Mouse (Mus musculus) left cerebral cortex, adult 18-20 months (tissue): ENCODE results near the gene Ctdspl. TPM values are rescaled to one million over a fixed set of nuclear protein-coding genes. Genes with fewer than 3 reads are reported as not detected.

Source experiments
- DNase-seq, 2 experiments: peaks; one replicate each; pipeline ENCODE4 v3.0.0; 2021 to 2022; ENCODE audit warnings: low spot score in 2 of 2, mixed read lengths in 1 of 2
- total RNA-seq, 2 experiments: library from RNA; stranded (reverse); gene quantifications; 2 replicates each; pipeline ENCODE4 v1.2.3; 2021

Ctdspl gene
- total RNA-seq, 2 experiments from 2014 or later: 34.4 to 35.5 TPM

DNA sequence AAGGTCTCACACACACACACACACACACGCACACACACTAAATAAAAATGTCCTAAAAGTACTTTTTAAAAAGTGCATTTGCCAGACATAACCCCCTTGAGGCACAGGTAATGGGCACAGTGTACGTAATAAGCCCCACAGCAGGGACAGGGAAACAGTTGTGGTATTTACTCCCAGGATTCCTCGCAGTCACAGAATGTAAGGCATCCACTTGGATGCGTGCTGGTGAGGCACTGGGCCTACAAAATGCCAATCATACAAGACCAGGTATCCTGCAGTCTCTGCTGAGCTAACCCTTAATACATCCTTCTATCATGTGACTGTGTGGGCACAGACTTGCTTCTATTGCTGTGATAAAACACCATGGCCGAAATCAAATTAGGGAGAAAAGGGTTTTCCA lies 22.2 kb downstream of the Ctdspl start:
- DNase-seq: no peak

DNA sequence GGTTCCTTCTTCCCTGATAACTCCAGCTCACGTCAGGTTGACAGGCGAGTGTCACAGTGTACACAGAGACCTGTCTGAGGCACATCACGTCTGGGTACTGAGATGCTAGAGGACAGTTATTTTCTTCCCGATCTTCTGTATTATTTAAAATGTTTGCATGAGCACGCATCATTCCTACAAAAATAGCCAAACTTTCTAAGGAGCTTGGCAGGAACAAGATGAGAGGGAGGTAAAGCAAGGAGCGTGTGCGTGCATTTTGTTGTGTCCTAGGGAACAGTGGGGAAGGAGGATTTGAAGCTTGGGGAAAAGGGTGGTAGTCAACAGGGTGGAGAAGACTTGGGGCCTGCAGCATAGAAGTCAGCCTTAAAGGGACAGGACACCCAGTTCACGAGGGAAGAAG lies 22.9 kb downstream of the Ctdspl start:
- DNase-seq: no peak

DNA sequence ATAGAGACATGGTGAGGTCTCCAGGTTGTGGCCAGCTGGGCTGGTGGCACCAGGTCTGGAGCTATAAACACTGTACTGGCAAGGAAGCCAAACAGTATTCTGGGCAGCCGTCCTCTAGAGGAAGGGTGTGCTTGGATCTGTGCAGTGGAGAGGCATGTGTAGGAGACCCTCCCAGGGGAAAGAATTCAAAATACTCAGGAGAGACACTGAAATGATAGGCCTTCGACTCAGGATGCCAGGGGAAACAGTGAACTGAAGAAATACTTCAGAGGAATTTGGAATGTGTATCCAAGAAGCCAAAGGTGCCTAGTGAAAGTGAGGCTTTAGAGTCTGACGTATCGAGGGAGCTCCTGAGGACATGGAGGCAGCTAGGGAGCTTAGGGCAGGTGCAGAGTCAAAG lies 23.4 kb downstream of the Ctdspl start:
- DNase-seq: no peak

DNA sequence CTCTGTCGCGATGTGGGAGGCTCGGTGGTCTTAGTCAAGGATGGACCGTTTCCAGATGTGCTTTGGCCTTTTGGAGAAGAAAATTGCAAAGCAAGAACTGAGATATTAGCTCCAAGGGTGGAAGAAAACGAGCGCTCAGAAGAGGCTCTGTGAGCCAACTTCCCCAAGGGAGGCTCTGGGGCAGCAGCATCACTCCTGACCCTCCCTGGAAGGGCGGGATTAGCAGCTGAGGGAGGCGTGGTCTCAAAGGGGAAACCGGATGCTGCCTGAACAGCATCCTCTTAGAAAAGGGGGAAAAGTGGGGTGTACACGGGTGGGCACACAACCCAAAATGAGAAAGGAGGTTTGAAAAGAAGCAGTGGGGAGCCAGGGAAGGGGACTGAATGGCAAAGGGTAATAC lies 23.8 kb downstream of the Ctdspl start:
- DNase-seq: no peak

DNA sequence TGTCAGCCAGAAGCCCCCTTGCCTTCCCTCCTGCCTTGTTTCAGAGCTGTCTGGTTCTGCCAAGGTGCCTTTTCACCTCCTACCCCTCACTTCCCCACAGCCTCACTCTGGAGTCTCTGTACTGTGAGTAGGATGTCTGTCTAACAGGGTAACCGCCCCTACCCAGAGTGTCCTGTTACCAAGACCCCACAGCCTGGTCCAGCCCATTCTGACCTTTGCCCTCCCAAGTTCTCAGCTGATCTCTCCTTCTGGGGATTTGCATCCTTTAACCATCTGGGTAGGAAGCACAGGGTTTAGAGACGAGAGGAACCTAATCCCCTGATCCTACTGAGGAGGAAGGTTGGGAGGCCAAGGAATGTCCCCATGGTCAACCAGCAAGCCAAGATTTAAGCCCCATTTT lies 24.5 kb downstream of the Ctdspl start:
- DNase-seq: no peak

DNA sequence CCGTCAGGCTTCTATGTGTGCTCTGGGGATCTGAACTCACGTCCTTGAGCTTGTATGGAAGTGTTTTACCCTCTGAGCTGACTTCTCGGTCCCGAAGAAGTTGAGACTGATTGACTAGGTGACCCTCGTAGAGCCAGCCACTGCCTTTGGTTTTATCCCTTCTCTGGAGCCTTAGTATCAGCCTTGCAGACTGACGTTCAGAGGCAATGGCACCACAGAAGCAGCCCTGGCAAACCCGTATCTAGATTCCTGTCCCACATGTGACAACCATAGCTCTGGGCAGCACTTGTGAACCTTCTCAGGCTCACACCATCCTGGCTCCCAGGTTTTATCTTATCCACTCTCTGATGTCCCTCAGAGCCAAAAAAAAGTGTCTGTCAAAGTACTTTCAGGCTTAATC lies 25.1 kb downstream of the Ctdspl start:
- no peak for DNase-seq

DNA sequence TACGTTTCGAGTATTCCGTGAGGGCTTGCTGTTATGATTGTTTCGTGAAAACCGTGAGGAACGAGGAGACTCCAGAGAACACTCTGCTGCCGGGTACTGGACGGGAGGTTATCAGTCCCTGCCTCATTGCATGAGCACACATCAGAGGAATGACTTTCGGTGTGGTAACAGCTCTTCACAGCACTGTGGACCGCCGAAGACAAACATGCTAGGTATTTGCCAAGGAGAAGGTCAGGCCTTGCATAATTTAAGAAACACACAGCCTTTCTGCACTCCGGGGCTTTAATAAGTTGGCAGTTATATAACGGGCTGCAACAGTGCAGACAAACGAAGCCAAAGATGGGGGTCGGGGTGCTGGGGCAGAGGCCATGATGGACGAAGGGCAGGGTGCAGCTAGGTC lies 25.9 kb downstream of the Ctdspl start:
- no peak for DNase-seq

DNA sequence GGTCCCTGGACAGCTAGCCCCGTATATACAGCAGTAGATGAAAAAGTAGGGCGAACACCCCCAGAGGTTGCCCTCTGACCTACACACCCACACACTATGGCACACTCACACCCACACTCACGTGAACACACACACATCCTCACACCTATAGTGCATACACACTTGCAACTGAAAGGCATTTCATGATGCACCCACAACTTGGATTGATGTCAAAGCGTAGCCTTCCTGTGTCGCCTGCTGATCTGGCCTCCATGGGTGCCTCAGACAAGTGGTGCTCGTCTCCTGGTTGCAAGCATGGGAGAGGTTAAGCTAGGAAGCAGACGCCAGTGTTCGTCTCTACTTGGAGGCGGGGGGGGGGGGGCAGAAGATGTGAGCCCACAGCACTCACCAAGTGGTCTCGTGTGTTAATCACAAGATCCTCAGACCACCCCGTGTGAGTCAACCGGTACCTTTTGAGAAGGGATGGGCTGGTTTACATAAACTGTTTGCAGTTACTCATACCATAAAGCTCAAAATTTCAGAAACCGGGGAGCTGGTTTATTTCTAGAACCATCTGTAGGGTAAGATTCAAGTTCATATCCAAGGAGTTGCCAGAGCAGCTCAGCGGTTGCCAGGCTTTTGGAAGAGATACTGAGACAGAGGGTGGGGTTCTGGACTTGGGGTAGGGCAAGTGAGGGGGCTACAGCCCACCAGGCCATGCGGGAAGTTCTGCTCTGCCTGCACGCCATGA lies 27.4 kb downstream of the Ctdspl start:
- DNase-seq: peak in 1 of 2 experiments; percentile 49

DNA sequence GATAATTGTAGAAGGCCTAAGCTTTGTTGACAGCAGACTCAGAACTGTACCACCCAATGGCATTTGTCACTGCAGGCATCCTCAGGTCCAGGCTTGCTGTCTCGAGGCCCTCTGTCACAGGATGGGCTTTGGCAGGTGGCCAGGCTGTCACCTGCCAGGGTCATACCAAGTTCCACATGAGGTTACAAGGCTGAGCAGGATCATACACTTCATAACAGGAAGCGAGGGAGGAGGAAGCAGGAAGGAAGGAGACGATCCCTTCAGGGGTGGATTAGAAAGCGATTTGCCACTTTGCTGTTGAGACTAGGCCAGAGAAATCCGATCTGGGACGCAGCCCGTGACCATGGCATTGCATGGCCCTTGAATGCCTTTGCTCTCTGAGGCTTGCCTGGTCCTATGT lies 32.5 kb downstream of the Ctdspl start:
- DNase-seq: no peak

DNA sequence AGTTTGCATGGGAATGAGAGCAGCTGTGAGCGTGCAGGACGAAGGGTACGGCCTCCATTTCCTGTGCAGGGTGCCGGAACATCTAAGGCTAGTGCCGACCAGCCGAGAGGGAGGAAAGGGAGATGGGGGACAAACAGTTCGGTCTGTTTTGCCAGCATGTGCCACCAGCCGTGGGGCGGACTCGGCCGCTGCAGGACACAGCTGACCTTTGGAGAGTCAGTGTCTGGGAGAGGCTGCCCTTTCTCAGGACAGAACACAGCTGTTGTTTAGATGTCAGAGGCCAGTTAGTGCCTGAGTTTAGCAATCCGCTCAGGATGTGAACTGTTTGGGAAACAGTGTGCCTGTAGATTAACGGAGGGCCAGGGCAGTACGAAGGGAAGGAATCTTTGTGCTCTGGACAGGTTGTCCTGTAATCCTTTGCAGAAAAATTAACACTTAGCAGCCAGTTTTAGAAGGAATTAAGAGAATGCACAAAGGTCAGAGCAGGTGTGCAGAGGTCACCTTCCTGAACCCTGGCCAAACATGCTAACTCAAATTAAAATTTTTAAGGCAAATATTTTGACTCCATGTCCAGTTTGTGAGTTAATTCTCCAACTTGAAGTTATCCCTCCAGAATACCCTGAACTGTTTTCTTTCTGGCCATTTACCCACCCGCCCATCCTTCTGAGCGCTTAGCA lies 34.3 kb downstream of the Ctdspl start:
- DNase-seq: no peak

DNA sequence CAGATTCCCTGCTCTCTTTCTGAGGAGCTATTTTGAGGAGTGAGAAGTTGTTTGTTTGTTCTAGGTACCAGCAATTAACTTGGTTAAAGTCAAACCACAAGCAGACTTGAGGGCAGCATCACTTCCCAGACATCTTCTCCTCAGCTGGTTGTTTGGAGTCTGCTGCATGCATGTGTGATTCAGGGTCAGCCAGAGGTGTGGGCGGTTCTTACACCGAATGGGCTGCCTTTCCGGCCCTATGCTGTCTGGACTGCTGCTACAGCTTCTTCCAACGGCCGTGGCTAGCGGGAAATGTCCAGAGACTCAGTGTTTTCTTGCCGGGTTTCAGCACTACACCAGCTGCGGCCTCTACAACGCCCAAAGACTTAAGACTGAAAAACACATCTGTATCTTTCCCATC lies 36.9 kb downstream of the Ctdspl start:
- DNase-seq: no peak

DNA sequence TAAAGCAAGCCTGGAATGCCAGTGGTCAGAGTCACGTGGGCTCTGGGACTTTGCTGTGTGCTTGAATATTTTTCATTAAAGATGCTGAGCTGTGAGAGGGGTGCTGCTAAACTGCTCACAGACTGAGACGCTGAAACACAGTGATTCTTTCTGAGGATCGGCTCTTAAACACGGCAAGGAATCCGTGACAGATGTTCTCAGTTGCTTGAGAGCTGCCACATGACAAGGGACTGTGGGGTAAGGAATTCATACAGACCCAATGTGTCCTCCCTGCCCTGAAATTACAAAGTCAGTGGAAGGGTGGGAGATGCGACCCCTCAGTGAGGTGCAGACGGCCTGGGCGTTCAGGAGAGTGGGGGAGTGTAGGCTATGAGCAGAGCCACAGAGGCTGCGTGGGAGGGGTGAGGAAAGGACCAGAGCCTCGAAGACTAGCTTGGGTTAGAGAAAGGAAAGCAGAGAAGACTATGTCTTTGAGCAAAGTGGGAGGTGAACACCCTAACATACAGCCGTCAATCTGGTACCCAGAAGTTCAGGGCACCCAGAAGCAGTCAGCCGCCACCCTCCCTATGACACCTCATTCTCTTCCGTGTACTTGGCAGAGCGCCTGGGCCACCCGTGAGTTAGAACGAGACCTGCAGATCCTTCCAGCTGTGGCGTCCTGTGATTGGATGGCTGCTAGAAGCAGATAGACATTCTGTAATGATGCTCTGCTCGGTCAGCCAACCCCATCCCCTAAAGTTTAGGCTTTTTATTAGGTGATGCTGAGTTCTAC lies 38.2 kb downstream of the Ctdspl start:
- no peak for DNase-seq

DNA sequence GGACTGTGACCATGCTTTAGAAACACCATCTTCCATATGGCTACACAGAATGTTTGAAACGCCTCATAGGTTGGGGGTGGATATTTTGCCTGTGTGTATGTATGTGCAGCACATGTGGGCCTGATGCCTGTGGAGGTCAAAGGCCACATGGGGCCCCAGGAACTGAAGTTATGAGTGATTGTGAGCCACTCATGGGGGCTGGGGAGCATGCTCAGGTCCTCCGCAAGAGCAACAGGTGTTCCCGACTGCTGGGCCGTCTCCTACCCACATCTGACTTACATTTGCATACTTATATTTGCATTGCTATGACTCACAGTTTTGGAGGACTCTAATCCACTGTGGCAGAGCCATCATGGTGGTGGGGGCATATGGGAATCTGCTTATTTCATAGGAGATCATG lies 43.6 kb downstream of the Ctdspl start:
- DNase-seq: no peak

DNA sequence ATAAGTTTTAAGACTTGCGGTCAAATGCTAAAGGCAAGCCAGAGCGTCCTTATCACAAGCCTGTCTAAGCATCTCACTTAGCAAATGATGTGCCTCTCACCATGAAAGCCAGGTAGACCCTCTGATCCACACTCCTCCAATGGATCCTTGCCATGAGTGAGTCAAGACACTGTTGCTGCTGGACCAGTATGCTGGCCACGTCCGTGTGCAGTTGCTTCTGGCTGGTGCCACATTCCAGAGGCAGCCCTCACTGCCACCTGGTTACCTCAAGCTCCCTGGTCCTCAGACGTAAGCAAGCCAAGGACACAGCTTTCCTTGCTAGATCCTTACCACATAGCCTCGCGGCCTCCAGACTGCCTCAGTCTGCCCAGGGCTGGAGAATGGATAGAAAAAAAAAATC lies 46.8 kb downstream of the Ctdspl start:
- DNase-seq: no peak

DNA sequence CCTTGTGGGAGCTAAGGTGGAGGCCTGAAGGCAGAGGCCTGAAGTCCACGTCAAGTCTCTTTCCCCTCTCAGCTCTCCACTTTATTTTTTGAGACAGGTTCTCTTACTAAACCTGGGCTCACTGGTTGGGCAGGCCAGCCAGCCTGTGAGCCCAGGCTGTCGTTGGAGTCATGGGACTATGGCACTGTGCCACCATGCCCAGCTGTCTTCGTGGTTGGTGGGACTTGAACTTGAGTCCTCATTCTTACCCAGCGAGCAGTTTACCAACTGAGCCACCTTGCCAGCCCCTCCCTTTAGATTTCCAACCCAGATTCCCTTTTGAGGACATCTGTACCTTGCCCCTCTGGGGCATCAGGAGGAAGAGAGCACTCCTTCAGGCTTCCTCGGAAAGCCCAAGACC lies 47.3 kb downstream of the Ctdspl start:
- DNase-seq: no peak

DNA sequence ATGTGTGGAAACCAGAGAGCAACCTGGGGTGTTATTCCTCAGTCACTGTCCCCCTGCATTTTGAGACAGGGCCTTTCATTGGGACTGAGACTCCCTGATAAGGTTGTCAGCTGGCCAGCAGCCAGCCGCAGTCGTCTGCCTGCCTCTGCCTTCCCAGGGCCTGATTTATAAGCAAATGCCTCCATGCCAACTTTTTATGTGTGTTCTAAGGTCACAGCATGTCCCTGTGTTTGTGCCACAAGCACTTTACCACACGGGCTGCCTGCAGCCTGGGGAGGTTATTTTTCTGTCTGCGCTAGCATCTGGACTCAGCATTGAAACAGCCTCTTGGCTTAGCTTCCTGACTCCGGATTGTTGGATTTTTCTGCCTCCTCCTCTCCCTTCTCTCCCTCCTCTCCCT lies 47.9 kb downstream of the Ctdspl start:
- DNase-seq: no peak

DNA sequence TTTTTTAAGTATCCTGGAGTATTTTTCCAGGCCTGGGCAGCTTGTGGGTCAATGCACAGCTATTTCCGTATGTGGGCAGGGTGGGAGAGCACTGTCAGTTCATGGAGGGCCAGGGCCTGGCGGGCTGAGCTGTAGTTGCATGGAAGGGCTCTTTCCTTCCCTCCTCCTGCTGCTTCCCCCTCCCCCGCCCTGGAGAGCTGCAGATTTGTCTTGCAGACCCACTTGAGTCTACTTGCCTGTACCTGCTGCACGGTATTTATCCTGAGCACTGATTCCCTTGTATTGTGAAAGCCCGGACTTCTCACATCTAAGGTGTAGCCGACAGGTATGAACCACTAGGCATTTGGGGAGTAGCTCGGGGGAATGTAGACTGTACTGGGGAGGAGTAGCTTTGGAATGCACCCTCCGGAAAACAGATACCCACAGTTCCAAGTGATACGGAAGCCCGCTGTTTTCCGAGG lies 49.0 kb downstream of the Ctdspl start:
- DNase-seq: no peak

DNA sequence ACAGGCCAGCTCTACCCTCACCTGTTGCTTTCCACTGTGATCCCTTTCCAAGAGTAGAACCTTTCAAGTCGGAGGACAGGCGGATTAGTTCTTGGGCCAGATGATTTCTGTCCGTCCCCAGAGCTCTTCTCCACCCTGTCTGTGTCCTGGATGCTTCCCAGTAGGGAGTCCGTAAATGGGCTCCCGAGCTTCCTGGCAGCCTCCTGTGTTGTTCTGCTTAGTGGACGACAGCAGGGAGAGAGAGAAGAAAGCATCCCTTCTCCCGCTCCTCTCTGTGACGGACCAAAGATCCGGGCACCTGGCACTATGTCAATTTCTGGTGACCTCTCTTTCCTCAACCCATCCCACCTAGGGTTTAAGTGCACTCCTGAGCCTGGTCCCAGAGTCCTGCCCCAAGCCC lies 49.5 kb downstream of the Ctdspl start:
- DNase-seq: no peak

DNA sequence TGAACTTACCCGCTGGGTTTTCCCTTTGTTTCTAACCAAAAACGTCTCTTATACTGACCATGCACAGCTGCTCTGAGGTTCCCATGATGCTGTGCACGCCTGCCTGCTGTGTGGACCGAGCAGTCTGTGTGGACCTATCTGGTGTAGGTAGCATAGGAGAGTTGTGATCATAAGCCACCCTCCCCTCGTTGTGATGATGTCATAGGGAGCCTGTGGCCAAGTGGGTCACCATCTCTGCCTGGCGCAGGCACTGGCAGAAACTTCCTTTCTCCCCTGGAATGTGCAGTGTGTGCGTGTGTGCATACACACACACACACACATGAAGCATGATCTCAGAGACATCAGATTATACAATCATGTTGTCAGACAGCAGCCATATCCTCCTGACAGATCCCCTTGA lies 50.3 kb downstream of the Ctdspl start:
- no peak for DNase-seq

DNA sequence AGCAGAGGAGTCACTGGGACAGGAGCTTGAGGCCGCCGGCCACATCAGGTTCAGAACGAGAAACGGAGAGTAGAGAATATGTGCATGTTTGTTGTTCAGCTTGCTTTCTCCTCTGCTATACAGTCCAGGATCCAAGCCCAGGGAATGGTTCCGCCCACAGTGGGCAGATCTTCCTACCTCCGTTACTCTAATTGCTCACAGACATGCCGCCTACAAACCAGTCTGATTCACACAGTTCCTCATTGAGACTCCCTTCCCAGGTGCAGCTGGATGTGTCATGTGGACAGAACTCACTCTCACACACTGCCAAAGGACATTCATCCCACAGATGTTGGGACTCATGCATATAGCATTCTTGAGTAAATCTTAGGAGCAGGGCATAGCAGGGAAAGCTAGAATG lies 51.2 kb downstream of the Ctdspl start:
- DNase-seq: peak; percentile 40 to 59

DNA sequence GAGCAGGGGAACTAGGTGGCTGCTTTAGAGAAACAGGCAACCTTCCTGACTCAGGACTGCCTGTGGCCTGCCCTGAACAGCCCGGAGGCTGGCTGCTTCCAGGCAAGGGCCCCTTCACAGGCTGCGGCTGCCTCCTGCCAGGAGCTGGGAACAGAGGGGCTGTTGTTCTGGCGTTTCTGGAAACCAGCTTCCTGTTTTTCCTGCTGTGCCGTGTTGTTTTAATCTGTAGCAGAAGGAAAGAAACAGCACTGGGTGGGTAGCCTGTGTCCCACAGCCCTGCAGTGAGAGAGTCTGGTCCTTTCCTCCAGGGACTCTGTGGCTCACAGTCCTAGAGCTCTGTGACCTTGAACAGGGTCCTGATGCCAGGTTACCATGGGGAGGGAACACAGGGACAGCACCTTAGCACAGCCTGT lies 54.2 kb downstream of the Ctdspl start:
- DNase-seq: no peak
